Mouse (Mus musculus): ENCODE data around the gene Srsf6. TPM values are rescaled to one million over a fixed set of nuclear protein-coding genes. Genes with fewer than 3 reads are reported as not detected.

Gene Srsf6
- polyA plus RNA-seq, 1 experiment from 2014 or later = 112 TPM

- Histone ChIP-seq H3K4me1 (ENCODE audit: control insufficient read depth, insufficient read depth, low read depth, low read length) (peaks cover 7% of the 10 kb centered on the region), H3K27me3 (replicated peaks; ENCODE audit: control insufficient read depth, insufficient read depth, low read length) (no peaks in the 10 kb centered on the region), H3K36me3 (ENCODE audit: control insufficient read depth, insufficient read depth, low read length) (no peaks in the 10 kb centered on the region), H3K27ac (ENCODE audit: low read depth, low read length) (no peak overlapping the region), H3K9me3 (ENCODE audit: control insufficient read depth, low read length) (no peaks in the 10 kb centered on the region), H3K4me3 (ENCODE audit: low read length) (no peak overlapping the region), H3K4me2 (ENCODE audit: low read length) (no peak overlapping the region), H3K9ac (ENCODE audit: low read depth, low read length) (no peak overlapping the region)
- 5% methylated on average over 2 of the region's 2 CpGs for WGBS
- ATAC-seq = peak; percentile 42; the same call in 1 of the 2 replicates
Observed at GRCm38 (mm10) chr2:162900590-162900916, 30.8 kb upstream of the Srsf6 start.

- Histone ChIP-seq H3K9ac (ENCODE audit: low read depth, low read length) (no peak overlapping the region), H3K27ac (ENCODE audit: low read depth, low read length) (no peak overlapping the region), H3K4me3 (ENCODE audit: low read length) (no peak overlapping the region), H3K9me3 (ENCODE audit: control insufficient read depth, low read length) (no peaks in the 10 kb centered on the region), H3K36me3 (ENCODE audit: control insufficient read depth, insufficient read depth, low read length) (no peaks in the 10 kb centered on the region), H3K4me2 (ENCODE audit: low read length) (no peak overlapping the region), H3K27me3 (replicated peaks; ENCODE audit: control insufficient read depth, insufficient read depth, low read length) (no peaks in the 10 kb centered on the region), H3K4me1 (ENCODE audit: control insufficient read depth, insufficient read depth, low read depth, low read length) (peaks cover 2% of the 10 kb centered on the region; the same call in 1 of the 2 replicates)
- no peak for ATAC-seq
- 81% methylated on average over 4 of the region's 4 CpGs for WGBS
Observed at GRCm38 (mm10) chr2:162905902-162906301, 25.4 kb upstream of the Srsf6 start.

- no peaks in the 10 kb centered on the region for H3K9me3 ChIP-seq (ENCODE audit: control insufficient read depth, low read length)
- WGBS = 35% methylated on average over 16 of the region's 16 CpGs
- H3K4me3 ChIP-seq (ENCODE audit: low read length) = peak overlapping the region; percentile 6; the same call in 1 of the 2 replicates
- H3K9ac ChIP-seq (ENCODE audit: low read depth, low read length) = peak overlapping the region; percentile 51; the same call in 1 of the 2 replicates
- H3K4me1 ChIP-seq (ENCODE audit: control insufficient read depth, insufficient read depth, low read depth, low read length) = peaks cover 2% of the 10 kb centered on the region; the same call in 1 of the 2 replicates
- no peaks in the 10 kb centered on the region for H3K36me3 ChIP-seq (ENCODE audit: control insufficient read depth, insufficient read depth, low read length)
- no peaks in the 10 kb centered on the region for H3K27me3 ChIP-seq (replicated peaks; ENCODE audit: control insufficient read depth, insufficient read depth, low read length)
- H3K27ac ChIP-seq (ENCODE audit: low read depth, low read length) = peak overlapping the region; percentile 44; the same call in 1 of the 2 replicates
- no peak for ATAC-seq
- peak overlapping the region; percentile 43 for H3K4me2 ChIP-seq (ENCODE audit: low read length)
Observed at GRCm38 (mm10) chr2:162908052-162908491, 23.3 kb upstream of the Srsf6 start.

GRCm38 (mm10) chr2:162914040-162914439 is 17.3 kb upstream of the Srsf6 start:
- Histone ChIP-seq H3K9ac (ENCODE audit: low read depth, low read length) (no peak overlapping the region), H3K27me3 (replicated peaks; ENCODE audit: control insufficient read depth, insufficient read depth, low read length) (no peaks in the 10 kb centered on the region), H3K27ac (ENCODE audit: low read depth, low read length) (no peak overlapping the region), H3K9me3 (ENCODE audit: control insufficient read depth, low read length) (peaks cover 2% of the 10 kb centered on the region; the same call in 1 of the 2 replicates), H3K36me3 (ENCODE audit: control insufficient read depth, insufficient read depth, low read length) (no peaks in the 10 kb centered on the region), H3K4me3 (ENCODE audit: low read length) (no peak overlapping the region), H3K4me1 (ENCODE audit: control insufficient read depth, insufficient read depth, low read depth, low read length) (no peaks in the 10 kb centered on the region), H3K4me2 (ENCODE audit: low read length) (no peak overlapping the region)
- 77% methylated on average over 3 of the region's 3 CpGs for WGBS
- ATAC-seq = no peak

- Histone ChIP-seq H3K27ac (ENCODE audit: low read depth, low read length) (no peak overlapping the region), H3K9ac (ENCODE audit: low read depth, low read length) (no peak overlapping the region), H3K9me3 (ENCODE audit: control insufficient read depth, low read length) (peaks cover 2% of the 10 kb centered on the region; the same call in 1 of the 2 replicates), H3K4me2 (ENCODE audit: low read length) (no peak overlapping the region), H3K4me1 (ENCODE audit: control insufficient read depth, insufficient read depth, low read depth, low read length) (no peaks in the 10 kb centered on the region), H3K27me3 (replicated peaks; ENCODE audit: control insufficient read depth, insufficient read depth, low read length) (no peaks in the 10 kb centered on the region), H3K4me3 (ENCODE audit: low read length) (no peak overlapping the region), H3K36me3 (ENCODE audit: control insufficient read depth, insufficient read depth, low read length) (no peaks in the 10 kb centered on the region)
- 0 out of 2 replicates have a peak, but pooled peaks have one; percentile 42 for ATAC-seq
- 52% methylated on average over 2 of the region's 2 CpGs for WGBS
Observed at GRCm38 (mm10) chr2:162914519-162914918, 16.8 kb upstream of the Srsf6 start.

GRCm38 (mm10) chr2:162919926-162920325 is 11.4 kb upstream of the Srsf6 start:
- Histone ChIP-seq H3K36me3 (ENCODE audit: control insufficient read depth, insufficient read depth, low read length) (no peaks in the 10 kb centered on the region), H3K4me1 (ENCODE audit: control insufficient read depth, insufficient read depth, low read depth, low read length) (no peaks in the 10 kb centered on the region), H3K4me2 (ENCODE audit: low read length) (no peak overlapping the region), H3K9ac (ENCODE audit: low read depth, low read length) (no peak overlapping the region), H3K27ac (ENCODE audit: low read depth, low read length) (no peak overlapping the region), H3K4me3 (ENCODE audit: low read length) (no peak overlapping the region), H3K9me3 (ENCODE audit: control insufficient read depth, low read length) (peaks cover 2% of the 10 kb centered on the region; the same call in 1 of the 2 replicates), H3K27me3 (replicated peaks; ENCODE audit: control insufficient read depth, insufficient read depth, low read length) (peaks cover 3% of the 10 kb centered on the region)
- WGBS = 66% methylated on average over 5 of the region's 5 CpGs
- no peak for ATAC-seq

GRCm38 (mm10) chr2:162922183-162922582 is 9.1 kb upstream of the Srsf6 start:
- Histone ChIP-seq H3K4me1 (ENCODE audit: control insufficient read depth, insufficient read depth, low read depth, low read length) (no peaks in the 10 kb centered on the region), H3K9ac (ENCODE audit: low read depth, low read length) (no peak overlapping the region), H3K4me2 (ENCODE audit: low read length) (no peak overlapping the region), H3K4me3 (ENCODE audit: low read length) (no peak overlapping the region), H3K9me3 (ENCODE audit: control insufficient read depth, low read length) (peaks cover 2% of the 10 kb centered on the region; the same call in 1 of the 2 replicates), H3K36me3 (ENCODE audit: control insufficient read depth, insufficient read depth, low read length) (no peaks in the 10 kb centered on the region), H3K27ac (ENCODE audit: low read depth, low read length) (no peak overlapping the region), H3K27me3 (replicated peaks; ENCODE audit: control insufficient read depth, insufficient read depth, low read length) (peaks cover 3% of the 10 kb centered on the region)
- WGBS = 17% methylated on average over 6 of the region's 6 CpGs
- no peak for ATAC-seq

- H3K4me3 ChIP-seq (ENCODE audit: low read length) = no peak overlapping the region
- no peak overlapping the region for H3K4me2 ChIP-seq (ENCODE audit: low read length)
- no peaks in the 10 kb centered on the region for H3K36me3 ChIP-seq (ENCODE audit: control insufficient read depth, insufficient read depth, low read length)
- H3K4me1 ChIP-seq (ENCODE audit: control insufficient read depth, insufficient read depth, low read depth, low read length) = no peaks in the 10 kb centered on the region
- 76% methylated on average over 5 of the region's 5 CpGs for WGBS
- H3K27me3 ChIP-seq (replicated peaks; ENCODE audit: control insufficient read depth, insufficient read depth, low read length) = peaks cover 3% of the 10 kb centered on the region
- ATAC-seq = no peak
- peaks cover 2% of the 10 kb centered on the region; the same call in 1 of the 2 replicates for H3K9me3 ChIP-seq (ENCODE audit: control insufficient read depth, low read length)
- no peak overlapping the region for H3K9ac ChIP-seq (ENCODE audit: low read depth, low read length)
- no peak overlapping the region for H3K27ac ChIP-seq (ENCODE audit: low read depth, low read length)
Observed at GRCm38 (mm10) chr2:162922834-162923233, 8.5 kb upstream of the Srsf6 start.

- ATAC-seq = no peak
- H3K27ac ChIP-seq (ENCODE audit: low read depth, low read length) = no peak overlapping the region
- no peak overlapping the region for H3K4me3 ChIP-seq (ENCODE audit: low read length)
- WGBS = 67% methylated on average over 5 of the region's 5 CpGs
- no peaks in the 10 kb centered on the region for H3K9me3 ChIP-seq (ENCODE audit: control insufficient read depth, low read length)
- no peak overlapping the region for H3K9ac ChIP-seq (ENCODE audit: low read depth, low read length)
- H3K4me2 ChIP-seq (ENCODE audit: low read length) = no peak overlapping the region
- no peaks in the 10 kb centered on the region for H3K4me1 ChIP-seq (ENCODE audit: control insufficient read depth, insufficient read depth, low read depth, low read length)
- H3K36me3 ChIP-seq (ENCODE audit: control insufficient read depth, insufficient read depth, low read length) = no peaks in the 10 kb centered on the region
- H3K27me3 ChIP-seq (replicated peaks; ENCODE audit: control insufficient read depth, insufficient read depth, low read length) = peaks cover 3% of the 10 kb centered on the region
Observed at GRCm38 (mm10) chr2:162924126-162924525, 7.2 kb upstream of the Srsf6 start.
